Mouse (Mus musculus): ENCODE data around the gene Myrfl.

- no peak for TF ChIP-seq USF1 (IDR thresholded peaks at IDR 0.05; ENCODE audit: low read depth)
- no peak for TF ChIP-seq CTCF (IDR thresholded peaks at IDR 0.05; ENCODE audit: control insufficient read depth, insufficient read depth, insufficient read length)
- no peak for TF ChIP-seq MYOG (IDR thresholded peaks at IDR 0.05; ENCODE audit: control insufficient read depth, extremely low read depth, insufficient read length)
- TF ChIP-seq CEBPB (IDR thresholded peaks at IDR 0.05; ENCODE audit: low read depth) = no peak
- no peak for TF ChIP-seq MYOD1 (IDR thresholded peaks at IDR 0.05; ENCODE audit: control insufficient read depth, insufficient read length, low read depth)
Measured at GRCm38 (mm10) chr10:116761476-116762068, 135.1 kb downstream of the Myrfl start.

Measured in C2C12 (cell line).